Mouse (Mus musculus) bone marrow macrophage, adult 2 months (primary cell): ENCODE measurements at regions not wholly inside any gene's neighbourhood (a gene's known extent, or its start where the extent isn't known, plus 50 kb on each side); places are given as distances from the start of the nearest gene placed in this dataset.
"Not testable (repeated sequence)": the region's sequence is repeated elsewhere in the genome, so short reads cannot be mapped to it uniquely, and the experiment has no call there.

ENCODE experiments used
- H3K27ac ChIP-seq: 2 replicates; pipeline ENCODE4 v1.5.1; 2012; ENCODE audit warnings: low read depth, low read length; ENCODE audit not compliant: insufficient read depth
- H3K4me1 ChIP-seq: 2 replicates; pipeline ENCODE4 v1.6.1; 2012; ENCODE audit warnings: low read length; ENCODE audit not compliant: control insufficient read depth, insufficient read depth
- H3K4me3 ChIP-seq: 2 replicates; pipeline ENCODE4 v1.5.1; 2012; ENCODE audit warnings: mild to moderate bottlenecking, low read length, moderate library complexity; ENCODE audit not compliant: insufficient read depth
- CTCF ChIP-seq: IDR thresholded peaks from 2 replicates; pipeline ENCODE4 v1.5.1; 2012; ENCODE audit warnings: low read depth, mild to moderate bottlenecking, low read length, moderate library complexity
- POLR2A ChIP-seq: IDR thresholded peaks from 2 replicates; pipeline ENCODE4 v1.6.1; 2012; ENCODE audit warnings: mild to moderate bottlenecking, low read depth, low read length, borderline replicate concordance

DNA sequence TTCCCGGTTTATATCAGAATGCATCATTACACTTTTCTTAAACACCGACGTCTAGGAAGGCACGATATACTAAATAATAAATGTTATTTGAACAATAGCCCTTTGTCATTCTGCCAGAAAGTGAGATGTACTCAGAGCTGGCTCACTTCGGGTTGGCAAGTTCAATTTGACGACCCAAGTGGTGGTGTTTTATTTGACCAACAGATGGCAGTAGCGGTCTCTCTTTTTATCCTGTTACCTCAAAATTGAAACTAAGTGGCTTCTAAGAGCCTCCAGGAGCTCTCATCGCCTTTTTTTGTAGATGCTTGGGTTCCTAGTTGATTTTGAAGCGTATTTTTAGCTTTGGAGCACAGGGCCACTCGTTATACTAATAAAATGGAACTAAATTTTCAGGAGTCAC lies 66.7 kb upstream of the Chmp2b start:
- Histone ChIP-seq H3K4me1 (peaks cover 7% of the 10 kb centered on the region), H3K4me3 (peak overlapping the region; percentile 36), H3K27ac (no peak overlapping the region)
- TF ChIP-seq CTCF = no peak
- no peak for TF ChIP-seq POLR2A

DNA sequence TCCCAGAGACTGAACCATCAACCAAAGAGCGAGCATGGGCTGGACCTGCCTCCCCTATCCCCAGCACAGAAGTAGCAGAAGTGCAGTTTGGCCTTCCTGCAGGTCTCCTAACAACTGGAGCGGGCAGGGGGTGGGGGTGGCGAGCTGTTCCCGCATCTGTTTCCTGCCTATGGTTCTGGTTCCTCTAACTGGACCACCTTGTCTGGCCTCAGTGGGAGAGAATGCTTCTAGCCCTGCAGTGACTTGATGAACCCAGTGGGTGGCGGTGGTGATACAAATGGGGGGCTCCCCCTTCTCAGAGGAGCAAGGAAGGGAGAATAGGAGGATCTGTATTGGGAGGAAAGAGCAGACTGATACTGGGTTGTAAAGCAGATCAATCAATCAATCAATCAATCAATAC lies 69.2 kb upstream of the Chmp2b start:
- Histone ChIP-seq H3K4me3 (no peak overlapping the region), H3K27ac (no peak overlapping the region), H3K4me1 (peaks cover 7% of the 10 kb centered on the region)
- TF ChIP-seq CTCF = no peak
- TF ChIP-seq POLR2A = no peak

GRCm38 (mm10) chr16:65646741-65647140 lies 84.2 kb upstream of the Chmp2b start:
- H3K4me3 ChIP-seq, H3K27ac ChIP-seq, H3K4me1 ChIP-seq: not testable (repeated sequence)

- H3K4me1 ChIP-seq = no peaks in the 10 kb centered on the region
- no peak overlapping the region for H3K4me3 ChIP-seq
- H3K27ac ChIP-seq = no peak overlapping the region
- TF ChIP-seq CTCF (no peak), POLR2A (no peak)
Measured at GRCm38 (mm10) chr16:65649061-65649460, 86.5 kb upstream of the Chmp2b start.

DNA sequence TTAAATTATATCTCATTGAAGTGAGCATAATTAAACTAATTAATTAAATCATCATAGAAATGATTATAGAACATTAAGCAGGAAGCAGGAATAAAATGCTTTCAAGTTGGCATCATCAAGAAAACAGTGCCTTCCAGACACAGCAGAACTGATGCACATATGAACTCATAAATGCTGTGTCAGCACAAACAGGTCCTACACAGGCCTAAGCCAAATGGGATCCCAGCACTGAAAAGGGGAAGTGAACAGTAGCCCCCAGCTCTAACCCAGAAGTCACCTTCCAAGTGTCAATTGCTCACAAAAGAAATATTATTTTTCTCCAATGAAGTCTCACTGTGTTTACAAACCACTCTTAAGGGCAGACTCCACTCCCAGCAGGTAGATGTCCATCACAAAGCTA lies 93.0 kb upstream of the Chmp2b start:
- TF ChIP-seq CTCF (no peak), POLR2A (no peak)
- H3K4me1 ChIP-seq = no peaks in the 10 kb centered on the region
- H3K4me3 ChIP-seq = no peak overlapping the region
- no peak overlapping the region for H3K27ac ChIP-seq

GRCm38 (mm10) chr16:65657829-65658228 lies 95.3 kb upstream of the Chmp2b start:
- Histone ChIP-seq H3K4me1 (no peaks in the 10 kb centered on the region), H3K4me3 (no peak overlapping the region)
- TF ChIP-seq POLR2A (no peak), CTCF (no peak)

GRCm38 (mm10) chr16:65664787-65665186 lies 102.3 kb upstream of the Chmp2b start:
- no peak overlapping the region for H3K27ac ChIP-seq
- H3K4me3 ChIP-seq = no peak overlapping the region
- H3K4me1 ChIP-seq = no peaks in the 10 kb centered on the region
- no peak for TF ChIP-seq POLR2A
- TF ChIP-seq CTCF = peak; percentile 66

More at GRCm38 (mm10) chr16:65657829-65658228, 95.3 kb upstream of the Chmp2b start:
- H3K27ac ChIP-seq = no peak overlapping the region

DNA sequence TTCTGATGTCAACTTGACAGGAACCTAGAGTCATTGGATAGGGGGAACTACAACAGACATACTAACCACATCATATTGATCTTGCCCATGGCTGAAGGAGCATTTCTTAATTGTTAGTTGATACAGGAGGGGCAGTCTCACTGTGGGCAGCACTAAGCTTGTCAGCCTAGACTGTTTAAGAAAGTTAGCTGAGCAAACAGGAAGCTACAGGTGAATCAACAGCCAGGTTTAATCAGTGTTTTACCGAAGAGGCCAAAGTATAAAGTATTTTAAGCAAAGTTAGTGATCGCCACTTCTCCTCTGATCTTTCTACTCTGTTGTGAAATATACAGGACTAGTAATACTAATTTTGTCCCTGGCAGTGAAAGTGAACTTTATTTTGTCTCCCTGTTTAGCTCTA lies 109.6 kb upstream of the Chmp2b start:
- TF ChIP-seq CTCF (no peak), POLR2A (no peak)
- Histone ChIP-seq H3K4me1 (no peaks in the 10 kb centered on the region), H3K27ac (no peak overlapping the region), H3K4me3 (no peak overlapping the region)

- TF ChIP-seq CTCF (no peak), POLR2A (no peak)
- H3K27ac ChIP-seq = no peak overlapping the region
- H3K4me1 ChIP-seq = no peaks in the 10 kb centered on the region
- no peak overlapping the region for H3K4me3 ChIP-seq
Measured at GRCm38 (mm10) chr16:65683089-65683488, 120.6 kb upstream of the Chmp2b start.

- Histone ChIP-seq H3K27ac (no peak overlapping the region), H3K4me1 (no peaks in the 10 kb centered on the region), H3K4me3 (no peak overlapping the region)
- no peak for TF ChIP-seq CTCF
- TF ChIP-seq POLR2A = no peak
Measured at GRCm38 (mm10) chr16:65683703-65684320, 121.3 kb upstream of the Chmp2b start.

DNA sequence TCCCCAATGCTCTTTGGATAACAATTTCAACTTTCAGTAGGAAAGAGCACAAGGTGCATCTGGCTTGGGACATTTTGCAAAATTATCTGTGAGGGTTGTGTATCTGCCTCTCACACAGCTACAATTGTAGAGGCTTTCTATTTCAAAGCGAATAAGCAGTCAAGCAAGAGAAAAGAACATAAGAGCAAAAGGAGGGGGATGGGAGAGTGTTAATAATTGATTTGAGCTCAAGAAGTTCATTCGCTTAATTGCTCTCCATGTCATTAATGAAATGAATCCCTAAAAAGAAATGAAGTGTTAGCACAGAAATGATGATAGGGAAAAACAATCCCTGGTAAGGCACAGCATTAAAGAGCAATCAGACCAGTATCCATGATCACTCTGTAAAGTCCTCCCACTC lies 121.4 kb upstream of the Vgll3 start:
- no peak for TF ChIP-seq CTCF
- TF ChIP-seq POLR2A = no peak
- Histone ChIP-seq H3K27ac (no peak overlapping the region), H3K4me1 (no peaks in the 10 kb centered on the region), H3K4me3 (no peak overlapping the region)
